Mouse (Mus musculus) gastrocnemius, adult 2 months (tissue): ENCODE results near the gene C2cd2. TPM values are rescaled to one million over a fixed set of nuclear protein-coding genes. Genes with fewer than 3 reads are reported as not detected.

Experiments
- DNase-seq: peaks from one replicate; pipeline ENCODE4 v3.0.0; 2022
- H3K27ac ChIP-seq: fragments of 200-600 bp; 2 replicates; pipeline ENCODE4 v1.8.1; 2022; ENCODE audit warnings: mild to moderate bottlenecking
- H3K4me3 ChIP-seq: fragments of 200-600 bp; 2 replicates; pipeline ENCODE4 v1.8.1; 2022; ENCODE audit warnings: mild to moderate bottlenecking, moderate library complexity
- CTCF ChIP-seq: fragments of 200-600 bp; IDR thresholded peaks from 2 replicates; pipeline ENCODE4 v1.8.1; 2022; ENCODE audit warnings: antibody characterized with exemption, mild to moderate bottlenecking, moderate library complexity
- intact Hi-C: fragments of 180-260 bp; cut with DNase I; formaldehyde crosslinking; loops from one replicate; pipeline ENCODE4 v1.15.1; 2025
- total RNA-seq, 2 experiments: library from RNA; stranded (reverse); gene quantifications; 2 replicates each; pipeline ENCODE4 v1.2.3; 2021

C2cd2 gene
- total RNA-seq, 2 experiments from 2014 or later = 203 to 277 TPM

- Histone ChIP-seq H3K27ac (peak overlapping the region; percentile 38), H3K4me3 (peak overlapping the region; percentile 17; the same call in 1 of the 2 replicates)
- DNase-seq = no peak
- intact Hi-C loops = no loop called here
- TF ChIP-seq CTCF = no peak
These were observed 56.1 kb downstream of the C2cd2 start for GRCm38 (mm10) chr16:97906337-97906736.

GRCm38 (mm10) chr16:97905449-97905991 lies 56.9 kb downstream of the C2cd2 start:
- DNase-seq = no peak
- peak overlapping the region; percentile 74 for H3K27ac ChIP-seq
- TF ChIP-seq CTCF = no peak
- intact Hi-C loops = no loop called here
- H3K4me3 ChIP-seq = peak overlapping the region; percentile 26

GRCm38 (mm10) chr16:97904035-97904434 lies 58.4 kb downstream of the C2cd2 start:
- no peak for DNase-seq
- intact Hi-C loops = no loop called here
- H3K27ac ChIP-seq = peak overlapping the region; percentile 74
- TF ChIP-seq CTCF = no peak
- H3K4me3 ChIP-seq = no peak overlapping the region

GRCm38 (mm10) chr16:97897346-97898024 lies 64.9 kb downstream of the C2cd2 start:
- H3K4me3 ChIP-seq = peak overlapping the region; percentile 56
- DNase-seq = peak; percentile 69
- no peak for TF ChIP-seq CTCF
- H3K27ac ChIP-seq = peak overlapping the region; percentile 93
- intact Hi-C loops = no loop called here

GRCm38 (mm10) chr16:97887762-97888161 lies 74.6 kb downstream of the C2cd2 start:
- intact Hi-C loops = no loop called here

GRCm38 (mm10) chr16:97883696-97884095 lies 78.7 kb downstream of the C2cd2 start:
- intact Hi-C loops = no loop called here
- peak; percentile 61 for DNase-seq
- peak overlapping the region; percentile 64 for H3K27ac ChIP-seq
- no peak for TF ChIP-seq CTCF
- H3K4me3 ChIP-seq = no peak overlapping the region

More at GRCm38 (mm10) chr16:97887762-97888161, 74.6 kb downstream of the C2cd2 start:
- DNase-seq = no peak
- TF ChIP-seq CTCF = no peak
- no peak overlapping the region for H3K27ac ChIP-seq
- H3K4me3 ChIP-seq = no peak overlapping the region

GRCm38 (mm10) chr16:97882891-97883290 lies 79.5 kb downstream of the C2cd2 start:
- no peak overlapping the region for H3K4me3 ChIP-seq
- H3K27ac ChIP-seq = peak overlapping the region; percentile 64
- DNase-seq = no peak
- no peak for TF ChIP-seq CTCF
- intact Hi-C loops = no loop called here

GRCm38 (mm10) chr16:97879134-97879533 lies 83.3 kb downstream of the C2cd2 start:
- peak; percentile 74 for TF ChIP-seq CTCF
- peak; percentile 62 for DNase-seq
- H3K27ac ChIP-seq = no peak overlapping the region
- H3K4me3 ChIP-seq = no peak overlapping the region
- intact Hi-C loops = no loop called here

GRCm38 (mm10) chr16:97877502-97877901 lies 84.9 kb downstream of the C2cd2 start:
- no peak for TF ChIP-seq CTCF

GRCm38 (mm10) chr16:97875101-97875500 lies 87.3 kb downstream of the C2cd2 start:
- H3K4me3 ChIP-seq = peak overlapping the region; percentile 2
- intact Hi-C loops = loop anchor here (2.0 kb wide), 1 partner anchor 46 kb away; no protein-coding TSS in a partner anchor

More at GRCm38 (mm10) chr16:97877502-97877901, 84.9 kb downstream of the C2cd2 start:
- Histone ChIP-seq H3K4me3 (no peak overlapping the region), H3K27ac (peak overlapping the region; percentile 91)
- DNase-seq = no peak
- intact Hi-C loops = no loop called here

GRCm38 (mm10) chr16:97874376-97874775 lies 88.0 kb downstream of the C2cd2 start:
- peak overlapping the region; percentile 91 for H3K27ac ChIP-seq
- peak; percentile 60 for DNase-seq
- TF ChIP-seq CTCF = no peak
- peak overlapping the region; percentile 15 for H3K4me3 ChIP-seq
- intact Hi-C loops = loop anchor here (2.0 kb wide), 1 partner anchor 46 kb away; no protein-coding TSS in a partner anchor

More at GRCm38 (mm10) chr16:97875101-97875500, 87.3 kb downstream of the C2cd2 start:
- DNase-seq = peak; percentile 36
- no peak for TF ChIP-seq CTCF
- H3K27ac ChIP-seq = peak overlapping the region; percentile 91

- Histone ChIP-seq H3K27ac (peak overlapping the region; percentile 91), H3K4me3 (peak overlapping the region; percentile 16; the same call in 1 of the 2 replicates)
- intact Hi-C loops = no loop called here
- no peak for TF ChIP-seq CTCF
- no peak for DNase-seq
These were observed 89.7 kb downstream of the C2cd2 start for GRCm38 (mm10) chr16:97872657-97873056.
